Mouse (Mus musculus) myocyte (in vitro differentiated cells): ENCODE measurements around the gene Kif26b.

Experiments used
- MAX ChIP-seq: IDR thresholded peaks from one replicate; pipeline ENCODE4 v1.6.1; 2011; ENCODE audit warnings: low read depth, mild to moderate bottlenecking, control low read depth
- POLR2A ChIP-seq: IDR thresholded peaks from one replicate; pipeline ENCODE4 v1.6.1; 2011; ENCODE audit warnings: low read depth, mild to moderate bottlenecking, control low read depth, moderate library complexity; ENCODE audit not compliant: insufficient read length
- USF1 ChIP-seq: IDR thresholded peaks from one replicate; pipeline ENCODE4 v1.6.1; 2011; ENCODE audit warnings: low read depth, mild to moderate bottlenecking, control low read depth, moderate library complexity

DNA sequence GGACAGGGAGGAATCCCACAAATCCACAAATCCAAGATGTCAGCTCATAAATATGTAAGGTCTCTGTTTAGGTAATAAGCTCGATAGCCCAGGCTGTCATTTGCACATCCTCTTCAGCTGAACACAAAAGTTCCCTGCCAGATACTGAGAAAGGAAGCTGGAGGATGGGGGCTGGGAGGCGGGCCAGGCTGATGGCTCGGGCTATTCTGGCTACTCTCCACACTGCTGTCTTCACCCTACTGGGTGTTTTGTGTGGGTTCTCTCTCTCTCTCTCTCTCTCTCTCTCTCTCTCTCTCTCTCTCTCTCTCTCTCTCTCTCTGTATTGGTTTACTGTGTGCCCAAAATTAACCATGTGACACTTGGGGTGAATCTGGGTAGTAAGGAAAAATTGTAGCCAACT, 274.2 kb downstream of the Kif26b start:
- TF ChIP-seq MAX (no peak), POLR2A (no peak), USF1 (no peak)
